Mouse (Mus musculus) CH12.LX (cell line): ENCODE measurements around the gene Zbed4. TPM values are rescaled to one million over a fixed set of nuclear protein-coding genes. Genes with fewer than 3 reads are reported as not detected.

Source experiments
- DNase-seq: peaks from one replicate; pipeline ENCODE4 v3.0.0-alpha.2; 2013; ENCODE audit errors: extremely low read depth
- H3K27ac ChIP-seq: 2 replicates; pipeline ENCODE4 v1.5.1; 2012; ENCODE audit warnings: low read depth, mild to moderate bottlenecking, control low read depth, moderate library complexity; ENCODE audit not compliant: insufficient read depth
- H3K27me3 ChIP-seq: replicated peaks from 2 replicates; pipeline ENCODE3; 2012; ENCODE audit warnings: inconsistent platforms
- H3K36me3 ChIP-seq, 2 experiments: replicated peaks in 1 of 2; 2 replicates each; pipeline versions ENCODE3 to v1.6.1; 2012; ENCODE audit warnings: inconsistent platforms in 1 of 2, low read length in 1 of 2, mild to moderate bottlenecking in 1 of 2, mixed read lengths in 1 of 2, moderate library complexity in 1 of 2; ENCODE audit not compliant: control insufficient read depth in 1 of 2, insufficient read depth in 1 of 2
- H3K4me1 ChIP-seq, 2 experiments: 2 replicates each; pipeline ENCODE4 v1.6.1; 2012; ENCODE audit warnings: inconsistent platforms in 1 of 2, moderate library complexity in 1 of 2; ENCODE audit not compliant: insufficient read depth in 2 of 2, control insufficient read depth in 1 of 2
- H3K4me2 ChIP-seq: 2 replicates; pipeline ENCODE4 v1.6.1; 2012; ENCODE audit warnings: low read depth, mild to moderate bottlenecking, control low read depth; ENCODE audit not compliant: poor library complexity, insufficient read depth, severe bottlenecking
- H3K4me3 ChIP-seq, 3 experiments: fragments of 150-350 bp in 1 of 3; sonication (generic) in 1 of 3; replicated peaks in 1 of 3; 2 replicates each; pipeline versions ENCODE3 to v1.5.1; 2011 to 2012; ENCODE audit warnings: low read depth in 2 of 3, low read length in 2 of 3, mild to moderate bottlenecking in 2 of 3, moderate library complexity in 2 of 3, control low read depth in 1 of 3, improper control_type of control experiment in 1 of 3, inconsistent platforms in 1 of 3, mixed read lengths in 1 of 3; ENCODE audit not compliant: poor library complexity in 1 of 3
- H3K79me2 ChIP-seq: replicated peaks from 2 replicates; pipeline ENCODE4 v1.6.1; 2012; ENCODE audit warnings: mild to moderate bottlenecking, moderate library complexity; ENCODE audit not compliant: control insufficient read depth, poor library complexity, insufficient read depth, severe bottlenecking; ENCODE audit errors: extremely low read depth
- H3K9ac ChIP-seq: 2 replicates; pipeline ENCODE4 v1.6.1; 2012; ENCODE audit warnings: low read depth, mild to moderate bottlenecking, control low read depth, moderate library complexity; ENCODE audit not compliant: insufficient read depth
- H3K9me3 ChIP-seq: replicated peaks from 2 replicates; pipeline ENCODE3; 2012; ENCODE audit warnings: low read length, inconsistent platforms, mixed read lengths
- ELF1 ChIP-seq: IDR thresholded peaks from 2 replicates; pipeline ENCODE4 v1.6.1; 2014; ENCODE audit warnings: low read depth, mild to moderate bottlenecking, inconsistent platforms, low read length, improper control_type of control experiment
- HCFC1 ChIP-seq: IDR thresholded peaks from 2 replicates; pipeline ENCODE4 v1.6.1; 2012; ENCODE audit warnings: low read depth, mild to moderate bottlenecking, inconsistent platforms, low read length, improper control_type of control experiment
- JUND ChIP-seq: conservative IDR thresholded peaks from 2 replicates; pipeline ENCODE4 v1.6.1; 2011; ENCODE audit warnings: low read depth, low read length, improper control_type of control experiment
- PAX5 ChIP-seq: IDR thresholded peaks from 2 replicates; pipeline ENCODE4 v1.6.1; 2012; ENCODE audit warnings: low read length, inconsistent platforms, mixed read lengths
- POLR2AphosphoS2 ChIP-seq: IDR thresholded peaks from 2 replicates; pipeline ENCODE4 v1.6.1; 2011; ENCODE audit warnings: low read depth, low read length, improper control_type of control experiment
- SMC3 ChIP-seq: IDR thresholded peaks from 2 replicates; pipeline ENCODE4 v1.6.1; 2011; ENCODE audit warnings: low read depth, low read length, improper control_type of control experiment
- TCF12 ChIP-seq: IDR thresholded peaks from 2 replicates; pipeline ENCODE4 v1.6.1; 2014; ENCODE audit warnings: low read depth, mild to moderate bottlenecking, inconsistent platforms, low read length, improper control_type of control experiment
- ZKSCAN1 ChIP-seq: IDR thresholded peaks from 2 replicates; pipeline ENCODE4 v1.6.1; 2012; ENCODE audit warnings: low read depth, inconsistent platforms, low read length, improper control_type of control experiment, borderline replicate concordance
- dilution Hi-C: fragments of 300-500 bp; cut with MboI; formaldehyde crosslinking; loops from 2 replicates; pipeline ENCODE4 v1.14.3; 2020; ENCODE audit warnings: low sequenced_read_pairs; ENCODE audit not compliant: extremely low pct_unique_long_range_greater_than_20kb, extremely low pct_ligation_motif_present
- in situ Hi-C: fragments of 300-500 bp; cut with MboI; formaldehyde crosslinking; loops from 3 replicates; pipeline ENCODE4 v1.14.3; 2019; ENCODE audit warnings: low sequenced_read_pairs, low pct_ligation_motif_present, low pct_unique_long_range_greater_than_20kb, mixed read lengths
- polyA plus RNA-seq: library from polyadenylated mRNA; unstranded; fragments of >175 nt; gene quantifications from 2 replicates; pipeline ENCODE4 v1.2.1, GENCODE M21; 2012; ENCODE audit warnings: low read depth; ENCODE audit not compliant: insufficient read length
- total RNA-seq, 2 experiments: library from RNA; depleted of rRNA; stranded (reverse); fragments of 300-350 nt in 1 of 2; fragments of >200 nt in 1 of 2; gene quantifications; 2 replicates each; pipeline ENCODE4 v1.2.3; 2012 to 2014

Zbed4 gene
- total and polyA plus RNA-seq, 3 experiments = 11.0 to 16.7 (median 13.8) TPM

- TF ChIP-seq JUND = no peak
These were observed 69.9 kb downstream of the Zbed4 start (continued) for GRCm38 (mm10) chr15:88821403-88821802.

GRCm38 (mm10) chr15:88822513-88822912 is 71.1 kb downstream of the Zbed4 start:
- no peak overlapping the region for H3K4me3 ChIP-seq
- no peak for TF ChIP-seq HCFC1
- no peak for TF ChIP-seq PAX5
- no peak for TF ChIP-seq SMC3
- TF ChIP-seq, all 38 proteins: peak for 0
- dilution Hi-C loops = no loop called here
- peaks cover 15% of the 10 kb centered on the region; the same call in 1 of the 2 replicates for H3K79me2 ChIP-seq
- peaks cover 31 to 64% of the 10 kb centered on the region in 2 experiments for H3K36me3 ChIP-seq
- DNase-seq = no peak
- in situ Hi-C loops = loop anchor here (10.0 kb wide), 1 partner anchor 252 kb away; the partner anchor contains the start of gene Trabd
- no peak overlapping the region for H3K4me2 ChIP-seq
- no peaks in the 10 kb centered on the region for H3K27me3 ChIP-seq
- no peaks in the 10 kb centered on the region for H3K9me3 ChIP-seq
- H3K4me1 ChIP-seq = peaks cover 26 to 53% of the 10 kb centered on the region in 2 experiments
- H3K27ac ChIP-seq = no peak overlapping the region; the same call in 1 of the 2 replicates
- H3K9ac ChIP-seq = no peak overlapping the region

- H3K4me3 ChIP-seq = no peak overlapping the region
- peaks cover 31 to 65% of the 10 kb centered on the region in 2 experiments for H3K36me3 ChIP-seq
- in situ Hi-C loops = loop anchor here (10.0 kb wide), 1 partner anchor 251 kb away; the partner anchor contains the start of gene Trabd
- H3K4me2 ChIP-seq = no peak overlapping the region
- TF ChIP-seq TCF12 (peak; percentile 26; the same call in 1 of the 2 replicates), ELF1 (no peak)
- H3K9ac ChIP-seq = no peak overlapping the region
- DNase-seq = peak; percentile 52
- no peaks in the 10 kb centered on the region for H3K9me3 ChIP-seq
- dilution Hi-C loops = no loop called here
- no peaks in the 10 kb centered on the region for H3K27me3 ChIP-seq
- H3K4me1 ChIP-seq = peaks cover 31 to 50% of the 10 kb centered on the region in 2 experiments
- H3K27ac ChIP-seq = peak overlapping the region; percentile 22; the same call in 1 of the 2 replicates
- peaks cover 11% of the 10 kb centered on the region; the same call in 1 of the 2 replicates for H3K79me2 ChIP-seq
These were observed 71.9 kb downstream of the Zbed4 start for GRCm38 (mm10) chr15:88823376-88823775.

DNA sequence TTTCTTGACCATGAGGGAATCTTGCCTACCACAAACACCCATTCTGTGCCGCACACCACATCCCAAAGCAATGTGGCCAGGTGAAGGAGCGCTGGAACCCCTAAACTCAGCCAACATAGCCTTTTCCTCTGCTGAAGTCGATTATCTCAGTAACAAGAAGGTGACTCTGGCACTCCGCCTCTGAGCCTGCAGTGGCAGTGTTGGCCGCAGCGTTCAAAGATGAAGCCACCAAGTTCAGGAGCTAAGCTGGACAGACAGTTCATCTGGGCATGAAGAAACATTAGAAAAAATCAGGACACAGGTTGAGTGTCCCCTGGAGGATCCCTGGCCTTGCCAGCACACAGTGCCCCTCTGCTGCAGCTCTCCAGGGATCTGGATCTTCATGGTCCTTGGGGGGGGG is 76.0 kb downstream of the Zbed4 start:
- dilution Hi-C loops (no loop called here), in situ Hi-C loops (loop anchor here (5.0 to 10.0 kb wide), 3 partner anchors 50 to 247 kb away; partner anchors contain the start of gene Trabd)
- Histone ChIP-seq H3K4me3 (no peak overlapping the region), H3K9ac (no peak overlapping the region), H3K27ac (no peak overlapping the region), H3K4me1 (peaks cover 17 to 32% of the 10 kb centered on the region in 2 experiments), H3K36me3 (peaks cover 26 to 54% of the 10 kb centered on the region in 2 experiments), H3K4me2 (no peak overlapping the region), H3K27me3 (peaks cover 7% of the 10 kb centered on the region), H3K79me2 (no peaks in the 10 kb centered on the region), H3K9me3 (no peaks in the 10 kb centered on the region)
- no peak for DNase-seq
- TF ChIP-seq ZKSCAN1 (no peak), POLR2AphosphoS2 (0 out of 2 replicates have a peak, but pooled peaks have one; percentile 23)
